Mouse (Mus musculus) forebrain, embryonic 16.5 days (tissue): ENCODE measurements around the gene Rsrc1. TPM values are rescaled to one million over a fixed set of nuclear protein-coding genes. Genes with fewer than 3 reads are reported as not detected.
"Not testable (repeated sequence)": the region's sequence is repeated elsewhere in the genome, so short reads cannot be mapped to it uniquely, and the experiment has no call there.

Experiments
- ATAC-seq: fragments of 200-750 bp; cut with Nextera tagmentation; 2 replicates; pipeline ENCODE4 v1.8.0; 2017; ENCODE audit warnings: mild to moderate bottlenecking, moderate library complexity
- H3K27ac ChIP-seq: fragments of 300-500 bp; sonication (generic); 2 replicates; pipeline ENCODE4 v1.5.1; 2014; ENCODE audit warnings: low read length, control low read depth
- H3K27me3 ChIP-seq: fragments of 300-500 bp; sonication (generic); replicated peaks from 2 replicates; pipeline ENCODE4 v1.6.1; 2014; ENCODE audit warnings: low read length; ENCODE audit not compliant: control insufficient read depth, insufficient read depth
- H3K36me3 ChIP-seq: fragments of 300-500 bp; sonication (generic); 2 replicates; pipeline ENCODE4 v1.6.1; 2014; ENCODE audit not compliant: control insufficient read depth, insufficient read depth
- H3K4me1 ChIP-seq: fragments of 300-500 bp; sonication (generic); replicated peaks from 2 replicates; pipeline ENCODE4 v1.6.1; 2014; ENCODE audit warnings: low read length; ENCODE audit not compliant: control insufficient read depth, insufficient read depth
- H3K4me2 ChIP-seq: fragments of 300-500 bp; sonication (generic); 2 replicates; pipeline ENCODE4 v1.6.1; 2014; ENCODE audit warnings: mild to moderate bottlenecking, low read length, control low read depth
- H3K4me3 ChIP-seq: fragments of 300-500 bp; sonication (generic); replicated peaks from 2 replicates; pipeline ENCODE4 v1.5.1; 2014; ENCODE audit warnings: mild to moderate bottlenecking, low read length, control low read depth
- H3K9ac ChIP-seq: fragments of 300-500 bp; sonication (generic); replicated peaks from 2 replicates; pipeline ENCODE4 v1.6.1; 2014; ENCODE audit warnings: low read depth, low read length, control low read depth
- H3K9me3 ChIP-seq: fragments of 300-500 bp; sonication (generic); 2 replicates; pipeline ENCODE4 v1.6.1; 2016; ENCODE audit warnings: low read length; ENCODE audit not compliant: control insufficient read depth
- WGBS: fragments of 180-500 bp; shearing (Covaris S2); extraction: QIAGEN DNeasy Blood & Tissue Kit; methylation state at CpG from one replicate; pipeline ENCODE4 v1.1.7; 2014; 5-methylcytosine and 5-hydroxymethylcytosine counted together
- polyA plus RNA-seq: library from polyadenylated mRNA; unstranded; fragments of >200 nt; fragmentation: Nextera tagmentation; extraction: Ambion mirVana; gene quantifications from 2 replicates; pipeline ENCODE4 v1.2.1, GENCODE M21; 2015

Rsrc1 gene
- polyA plus RNA-seq, 1 experiment from 2014 or later: 24.3 TPM

- 33% methylated on average over 3 of the region's 3 CpGs for WGBS
- Histone ChIP-seq H3K4me3 (no peak overlapping the region), H3K36me3 (no peaks in the 10 kb centered on the region), H3K9ac (no peak overlapping the region), H3K4me1 (no peaks in the 10 kb centered on the region), H3K4me2 (no peak overlapping the region), H3K9me3 (no peaks in the 10 kb centered on the region), H3K27ac (no peak overlapping the region), H3K27me3 (no peaks in the 10 kb centered on the region)
- ATAC-seq: no peak
Measured at GRCm38 (mm10) chr3:67197179-67197578, 216.0 kb downstream of the Rsrc1 start.

GRCm38 (mm10) chr3:67213047-67213457 is 231.9 kb downstream of the Rsrc1 start:
- H3K4me1 ChIP-seq: peaks cover 4% of the 10 kb centered on the region; the same call in 1 of the 2 replicates
- H3K27me3 ChIP-seq: no peaks in the 10 kb centered on the region
- no peaks in the 10 kb centered on the region for H3K36me3 ChIP-seq
- no peak overlapping the region for H3K4me2 ChIP-seq
- 7% methylated on average over 1 of the region's 1 CpGs for WGBS
- H3K9me3 ChIP-seq: no peaks in the 10 kb centered on the region
- no peak overlapping the region for H3K27ac ChIP-seq
- H3K4me3 ChIP-seq: no peak overlapping the region
- no peak overlapping the region for H3K9ac ChIP-seq
- ATAC-seq: no peak

GRCm38 (mm10) chr3:67232617-67233241 is 251.5 kb downstream of the Rsrc1 start:
- no peaks in the 10 kb centered on the region for H3K27me3 ChIP-seq
- H3K36me3 ChIP-seq: no peaks in the 10 kb centered on the region
- no peak overlapping the region for H3K9ac ChIP-seq
- ATAC-seq: no peak
- H3K4me1 ChIP-seq: no peaks in the 10 kb centered on the region
- H3K4me2 ChIP-seq: no peak overlapping the region
- H3K9me3 ChIP-seq: no peaks in the 10 kb centered on the region
- no peak overlapping the region for H3K27ac ChIP-seq
- no peak overlapping the region for H3K4me3 ChIP-seq
- WGBS: 16% methylated on average over 3 of the region's 3 CpGs

- WGBS: 92% methylated on average over 10 of the region's 10 CpGs
- H3K36me3 ChIP-seq, ATAC-seq, H3K4me2 ChIP-seq, H3K9ac ChIP-seq, H3K27me3 ChIP-seq, H3K4me1 ChIP-seq, H3K4me3 ChIP-seq, H3K27ac ChIP-seq, H3K9me3 ChIP-seq: not testable (repeated sequence)
Measured at GRCm38 (mm10) chr3:67242451-67242850, 261.3 kb downstream of the Rsrc1 start.

- Histone ChIP-seq H3K4me2 (no peak overlapping the region), H3K4me3 (no peak overlapping the region), H3K27ac (no peak overlapping the region), H3K36me3 (no peaks in the 10 kb centered on the region), H3K9me3 (no peaks in the 10 kb centered on the region), H3K27me3 (no peaks in the 10 kb centered on the region), H3K4me1 (peaks cover 3% of the 10 kb centered on the region; the same call in 1 of the 2 replicates), H3K9ac (no peak overlapping the region)
- no peak for ATAC-seq
- WGBS: 69% methylated on average over 3 of the region's 3 CpGs
Measured at GRCm38 (mm10) chr3:67267448-67267847, 286.3 kb downstream of the Rsrc1 start.

GRCm38 (mm10) chr3:67279781-67280180 is 298.6 kb downstream of the Rsrc1 start:
- Histone ChIP-seq H3K36me3 (no peaks in the 10 kb centered on the region), H3K4me1 (peaks cover 2% of the 10 kb centered on the region), H3K9me3 (no peaks in the 10 kb centered on the region), H3K27ac (no peak overlapping the region), H3K27me3 (no peaks in the 10 kb centered on the region), H3K4me3 (no peak overlapping the region), H3K4me2 (no peak overlapping the region), H3K9ac (no peak overlapping the region)
- 88% methylated on average over 4 of the region's 4 CpGs for WGBS
- no peak for ATAC-seq

- Histone ChIP-seq H3K4me2 (no peak overlapping the region), H3K4me3 (no peak overlapping the region), H3K27ac (no peak overlapping the region), H3K9ac (no peak overlapping the region), H3K27me3 (no peaks in the 10 kb centered on the region), H3K4me1 (peaks cover 6% of the 10 kb centered on the region), H3K9me3 (no peaks in the 10 kb centered on the region), H3K36me3 (no peaks in the 10 kb centered on the region)
- WGBS: 83% methylated on average over 3 of the region's 3 CpGs
- no peak for ATAC-seq
Measured at GRCm38 (mm10) chr3:67280247-67280646, 299.1 kb downstream of the Rsrc1 start.

- no peak overlapping the region for H3K27ac ChIP-seq
Measured at GRCm38 (mm10) chr3:67284039-67284438, 302.8 kb downstream of the Rsrc1 start.

GRCm38 (mm10) chr3:67284848-67285247 is 303.7 kb downstream of the Rsrc1 start:
- WGBS: 29% methylated on average over 4 of the region's 4 CpGs
- Histone ChIP-seq H3K36me3 (no peaks in the 10 kb centered on the region), H3K4me1 (peaks cover 6% of the 10 kb centered on the region), H3K9ac (no peak overlapping the region), H3K4me3 (no peak overlapping the region), H3K4me2 (no peak overlapping the region), H3K9me3 (no peaks in the 10 kb centered on the region), H3K27me3 (no peaks in the 10 kb centered on the region), H3K27ac (no peak overlapping the region)
- ATAC-seq: peak; percentile 49; the same call in 1 of the 2 replicates

More at GRCm38 (mm10) chr3:67284039-67284438, 302.8 kb downstream of the Rsrc1 start:
- no peaks in the 10 kb centered on the region for H3K9me3 ChIP-seq
- H3K9ac ChIP-seq: no peak overlapping the region
- peaks cover 6% of the 10 kb centered on the region for H3K4me1 ChIP-seq
- H3K4me2 ChIP-seq: no peak overlapping the region
- no peak overlapping the region for H3K4me3 ChIP-seq
- 90% methylated on average over 1 of the region's 1 CpGs for WGBS
- no peaks in the 10 kb centered on the region for H3K36me3 ChIP-seq
- H3K27me3 ChIP-seq: no peaks in the 10 kb centered on the region
- no peak for ATAC-seq

GRCm38 (mm10) chr3:67288664-67289063 is 307.5 kb downstream of the Rsrc1 start:
- no peaks in the 10 kb centered on the region for H3K27me3 ChIP-seq
- H3K27ac ChIP-seq: no peak overlapping the region
- 88% methylated on average over 7 of the region's 7 CpGs for WGBS
- H3K4me2 ChIP-seq: no peak overlapping the region
- peaks cover 6% of the 10 kb centered on the region for H3K4me1 ChIP-seq
- no peaks in the 10 kb centered on the region for H3K9me3 ChIP-seq
- H3K36me3 ChIP-seq: no peaks in the 10 kb centered on the region
- ATAC-seq: no peak
- no peak overlapping the region for H3K4me3 ChIP-seq
- H3K9ac ChIP-seq: no peak overlapping the region
